Mouse (Mus musculus) E14TG2a.4 (cell line): Measurements from ENCODE around the gene Rnh1.
A peak's percentile ranks its signal among the peaks of the same experiment; 100 is the strongest.

ENCODE experiments used
- H3K27me3 ChIP-seq: 2 replicates; pipeline ENCODE4 v1.6.1; 2014; ENCODE audit warnings: low read length, control low read depth; ENCODE audit not compliant: insufficient read depth
- H3K36me3 ChIP-seq: 2 replicates; pipeline ENCODE4 v1.6.1; 2014; ENCODE audit warnings: low read length, control low read depth; ENCODE audit not compliant: insufficient read depth
- H3K4me1 ChIP-seq: replicated peaks from 2 replicates; pipeline ENCODE4 v1.6.1; 2014; ENCODE audit warnings: low read depth, low read length, control low read depth
- H3K4me3 ChIP-seq: replicated peaks from 2 replicates; pipeline ENCODE4 v1.5.1; 2014; ENCODE audit warnings: mild to moderate bottlenecking, low read length
- H3K9me3 ChIP-seq: 2 replicates; pipeline ENCODE4 v1.6.1; 2014; ENCODE audit warnings: low read length, control low read depth
- CTCF ChIP-seq: conservative IDR thresholded peaks from 2 replicates; pipeline ENCODE4 v1.5.1; 2014; ENCODE audit warnings: low read length
- NANOG ChIP-seq: IDR thresholded peaks from 2 replicates; pipeline ENCODE4 v1.6.1; 2014; ENCODE audit warnings: borderline replicate concordance, low read length, mixed read lengths
- POU5F1 ChIP-seq: IDR thresholded peaks from 2 replicates; pipeline ENCODE4 v1.6.1; 2014; ENCODE audit warnings: low read length, borderline replicate concordance

The Rnh1 gene

GRCm38 (mm10) chr7:141193948-141194347, 21.3 kb upstream of the Rnh1 start, which contains the start of the genes Hras and Lrrc56:
Gene Hras (minus strand): TSS chr7:141194005.
Gene Lrrc56 (plus strand): TSS chr7:141194157.
- H3K27me3 ChIP-seq = no peaks in the 10 kb centered on the region

GRCm38 (mm10) chr7:141193348-141193856, 20.7 kb upstream of the Rnh1 start:
- peaks cover 49% of the 10 kb centered on the region for H3K36me3 ChIP-seq
- peak overlapping the region; percentile 96 for H3K4me3 ChIP-seq
- H3K4me1 ChIP-seq = peaks cover 45% of the 10 kb centered on the region
- no peaks in the 10 kb centered on the region for H3K27me3 ChIP-seq
- no peak for TF ChIP-seq POU5F1
- TF ChIP-seq CTCF = no peak
- TF ChIP-seq NANOG = no peak
- H3K9me3 ChIP-seq = no peaks in the 10 kb centered on the region

More at GRCm38 (mm10) chr7:141193948-141194347, 21.3 kb upstream of the Rnh1 start, which contains the start of the genes Hras and Lrrc56:
- H3K9me3 ChIP-seq = no peaks in the 10 kb centered on the region
- TF ChIP-seq POU5F1 (no peak), CTCF (no peak), NANOG (no peak)
- peaks cover 45% of the 10 kb centered on the region for H3K4me1 ChIP-seq
- H3K36me3 ChIP-seq = peaks cover 46% of the 10 kb centered on the region
- peak within 1 kb of the TSS; percentile 96 for H3K4me3 ChIP-seq

- H3K27me3 ChIP-seq = no peaks in the 10 kb centered on the region
- H3K4me3 ChIP-seq = peak overlapping the region; percentile 96
- H3K9me3 ChIP-seq = no peaks in the 10 kb centered on the region
- peaks cover 45% of the 10 kb centered on the region for H3K4me1 ChIP-seq
- no peak for TF ChIP-seq NANOG
- TF ChIP-seq CTCF = no peak
- TF ChIP-seq POU5F1 = no peak
- H3K36me3 ChIP-seq = peaks cover 46% of the 10 kb centered on the region
Measured at GRCm38 (mm10) chr7:141192776-141193347, 20.2 kb upstream of the Rnh1 start.

- Histone ChIP-seq H3K4me1 (peaks cover 45% of the 10 kb centered on the region), H3K36me3 (peaks cover 42% of the 10 kb centered on the region), H3K9me3 (no peaks in the 10 kb centered on the region), H3K4me3 (peak overlapping the region; percentile 96), H3K27me3 (no peaks in the 10 kb centered on the region)
- no peak for TF ChIP-seq CTCF
- no peak for TF ChIP-seq NANOG
- no peak for TF ChIP-seq POU5F1
Measured at GRCm38 (mm10) chr7:141191796-141192685, 19.4 kb upstream of the Rnh1 start.

- Histone ChIP-seq H3K4me3 (peak overlapping the region; percentile 96; the same call in 1 of the 2 replicates), H3K27me3 (no peaks in the 10 kb centered on the region), H3K4me1 (peaks cover 42% of the 10 kb centered on the region), H3K36me3 (peaks cover 42% of the 10 kb centered on the region), H3K9me3 (no peaks in the 10 kb centered on the region)
- TF ChIP-seq POU5F1 (no peak), NANOG (no peak), CTCF (no peak)
Measured at GRCm38 (mm10) chr7:141191036-141191435, 18.4 kb upstream of the Rnh1 start.

GRCm38 (mm10) chr7:141190220-141190619, 17.6 kb upstream of the Rnh1 start:
- peaks cover 35% of the 10 kb centered on the region for H3K4me1 ChIP-seq
- TF ChIP-seq POU5F1 (no peak), NANOG (no peak), CTCF (no peak)
- no peak overlapping the region for H3K4me3 ChIP-seq
- no peaks in the 10 kb centered on the region for H3K9me3 ChIP-seq
- H3K36me3 ChIP-seq = peaks cover 42% of the 10 kb centered on the region
- no peaks in the 10 kb centered on the region for H3K27me3 ChIP-seq

GRCm38 (mm10) chr7:141188733-141189132, 16.1 kb upstream of the Rnh1 start:
- Histone ChIP-seq H3K27me3 (no peaks in the 10 kb centered on the region), H3K4me3 (no peak overlapping the region), H3K4me1 (peaks cover 26% of the 10 kb centered on the region), H3K36me3 (peaks cover 42% of the 10 kb centered on the region), H3K9me3 (no peaks in the 10 kb centered on the region)
- TF ChIP-seq NANOG (no peak), CTCF (no peak), POU5F1 (no peak)

GRCm38 (mm10) chr7:141188194-141188593, 15.5 kb upstream of the Rnh1 start:
- no peaks in the 10 kb centered on the region for H3K9me3 ChIP-seq
- H3K36me3 ChIP-seq = peaks cover 42% of the 10 kb centered on the region
- TF ChIP-seq POU5F1 (no peak), CTCF (no peak), NANOG (no peak)
- H3K27me3 ChIP-seq = no peaks in the 10 kb centered on the region
- no peak overlapping the region for H3K4me3 ChIP-seq
- H3K4me1 ChIP-seq = peaks cover 26% of the 10 kb centered on the region
